Mouse (Mus musculus) forebrain, embryonic 13.5 days (tissue): ENCODE results near the gene Gm17660. TPM values are rescaled to one million over a fixed set of nuclear protein-coding genes. Genes with fewer than 3 reads are reported as not detected.
"Not testable (repeated sequence)": the region's sequence is repeated elsewhere in the genome, so short reads cannot be mapped to it uniquely, and the experiment has no call there.

Source experiments
- ATAC-seq: fragments of 200-750 bp; cut with Nextera tagmentation; 2 replicates; pipeline ENCODE4 v1.8.0; 2017
- H3K27ac ChIP-seq: fragments of 300-500 bp; sonication (generic); 2 replicates; pipeline ENCODE4 v1.5.1; 2015; ENCODE audit warnings: inconsistent platforms, mild to moderate bottlenecking, moderate library complexity
- H3K27me3 ChIP-seq: fragments of 300-500 bp; sonication (generic); 2 replicates; pipeline ENCODE4 v1.6.1; 2015; ENCODE audit warnings: mild to moderate bottlenecking, inconsistent platforms
- H3K36me3 ChIP-seq: fragments of 300-500 bp; sonication (generic); 2 replicates; pipeline ENCODE4 v1.6.1; 2015; ENCODE audit warnings: mild to moderate bottlenecking, inconsistent platforms; ENCODE audit not compliant: poor library complexity, severe bottlenecking
- H3K4me1 ChIP-seq: fragments of 300-500 bp; sonication (generic); 2 replicates; pipeline ENCODE4 v1.6.1; 2015; ENCODE audit warnings: inconsistent platforms
- H3K4me2 ChIP-seq: fragments of 300-500 bp; sonication (generic); 2 replicates; pipeline ENCODE4 v1.6.1; 2015; ENCODE audit warnings: inconsistent platforms, mild to moderate bottlenecking, moderate library complexity
- H3K4me3 ChIP-seq: fragments of 300-500 bp; sonication (generic); 2 replicates; pipeline ENCODE4 v1.5.1; 2015; ENCODE audit warnings: mild to moderate bottlenecking, inconsistent platforms
- H3K9ac ChIP-seq: fragments of 300-500 bp; sonication (generic); 2 replicates; pipeline ENCODE4 v1.6.1; 2015; ENCODE audit warnings: mild to moderate bottlenecking, inconsistent platforms
- H3K9me3 ChIP-seq: fragments of 300-500 bp; sonication (generic); replicated peaks from 2 replicates; pipeline ENCODE4 v1.6.1; 2016; ENCODE audit warnings: inconsistent platforms
- WGBS: fragments of 180-500 bp; shearing (Covaris S2); methylation state at CpG from one replicate; pipeline ENCODE4 v1.1.7; 2015; 5-methylcytosine and 5-hydroxymethylcytosine counted together
- microRNA-seq: library from miRNA; unstranded; fragments of <30 nt; microRNA quantifications from one replicate; pipeline ENCODE4, GENCODE M21; 2016
- polyA plus RNA-seq: library from polyadenylated mRNA; unstranded; fragments of >200 nt; fragmentation: Nextera tagmentation; extraction: Ambion mirVana; gene quantifications from 2 replicates; pipeline ENCODE4 v1.2.1, GENCODE M21; 2015

Gm17660 gene
- polyA plus RNA-seq, 1 experiment from 2014 or later: not detected

- H3K4me1 ChIP-seq: peaks cover 5% of the 10 kb centered on the region; the same call in 1 of the 2 replicates
- H3K4me3 ChIP-seq: no peak overlapping the region
- peaks cover 25% of the 10 kb centered on the region for H3K27me3 ChIP-seq
- no peaks in the 10 kb centered on the region for H3K36me3 ChIP-seq
- H3K27ac ChIP-seq: no peak overlapping the region
- ATAC-seq: no peak
- H3K9ac ChIP-seq: no peak overlapping the region
- WGBS: 48% methylated on average over 17 of the region's 17 CpGs
- no peaks in the 10 kb centered on the region for H3K9me3 ChIP-seq
- no peak overlapping the region for H3K4me2 ChIP-seq
Observed at GRCm38 (mm10) chr5:104025245-104025854, 52.1 kb downstream of the Gm17660 start.

GRCm38 (mm10) chr5:104024762-104025161, 52.6 kb downstream of the Gm17660 start:
- H3K4me1 ChIP-seq: peaks cover 5% of the 10 kb centered on the region; the same call in 1 of the 2 replicates
- H3K4me3 ChIP-seq: no peak overlapping the region
- no peak overlapping the region for H3K4me2 ChIP-seq
- H3K9ac ChIP-seq: no peak overlapping the region
- peaks cover 25% of the 10 kb centered on the region for H3K27me3 ChIP-seq
- WGBS: 67% methylated on average over 11 of the region's 11 CpGs
- ATAC-seq: no peak
- H3K9me3 ChIP-seq: no peaks in the 10 kb centered on the region
- H3K27ac ChIP-seq: no peak overlapping the region
- H3K36me3 ChIP-seq: no peaks in the 10 kb centered on the region

- H3K27ac ChIP-seq, H3K36me3 ChIP-seq, H3K4me1 ChIP-seq, ATAC-seq, H3K4me3 ChIP-seq, H3K9me3 ChIP-seq, H3K9ac ChIP-seq, H3K4me2 ChIP-seq: not testable (repeated sequence)
- H3K27me3 ChIP-seq: peaks cover 25% of the 10 kb centered on the region
- WGBS: 86% methylated on average over 5 of the region's 5 CpGs
Observed at GRCm38 (mm10) chr5:104024193-104024592, 53.2 kb downstream of the Gm17660 start.

DNA sequence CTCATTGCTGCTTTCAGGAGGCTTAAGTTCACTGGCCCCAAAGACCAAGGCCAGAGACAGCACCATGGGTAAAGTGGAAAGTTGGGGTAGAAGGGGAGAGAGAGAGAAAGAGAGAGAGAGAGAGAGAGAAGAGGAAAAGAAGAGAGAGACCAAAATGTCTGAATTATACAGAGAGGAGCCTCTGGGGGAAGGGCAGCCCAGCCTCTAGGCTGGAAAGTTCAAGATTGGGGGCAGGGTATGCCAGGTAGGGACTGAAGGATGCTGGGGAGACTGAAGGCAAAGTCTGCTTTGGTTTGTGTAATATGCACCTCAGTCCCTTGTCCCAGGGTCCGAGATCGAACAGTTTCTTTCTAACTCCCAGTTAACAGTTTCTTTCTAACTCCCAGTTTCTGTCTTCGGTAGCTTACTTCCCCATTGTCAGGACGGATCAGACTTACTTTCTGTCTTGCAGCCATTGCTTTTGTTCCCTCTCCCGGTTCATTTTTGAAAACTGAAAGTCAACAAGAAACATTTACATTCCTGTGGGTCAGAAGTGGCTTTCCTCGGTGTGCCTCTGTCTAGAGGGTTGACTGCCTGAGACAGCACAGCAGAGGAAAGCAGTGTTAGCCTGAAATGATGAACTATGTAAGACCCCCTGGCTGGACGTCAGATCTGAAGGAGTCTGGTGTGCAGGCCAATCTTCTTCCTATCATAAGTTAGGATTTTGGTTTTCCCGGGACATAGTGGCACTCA, 54.0 kb downstream of the Gm17660 start:
- Histone ChIP-seq H3K9ac (no peak overlapping the region), H3K4me3 (no peak overlapping the region), H3K27me3 (peaks cover 25% of the 10 kb centered on the region), H3K9me3 (no peaks in the 10 kb centered on the region), H3K36me3 (no peaks in the 10 kb centered on the region), H3K27ac (no peak overlapping the region), H3K4me1 (peaks cover 5% of the 10 kb centered on the region; the same call in 1 of the 2 replicates), H3K4me2 (no peak overlapping the region)
- no peak for ATAC-seq
- 74% methylated on average over 8 of the region's 8 CpGs for WGBS

DNA sequence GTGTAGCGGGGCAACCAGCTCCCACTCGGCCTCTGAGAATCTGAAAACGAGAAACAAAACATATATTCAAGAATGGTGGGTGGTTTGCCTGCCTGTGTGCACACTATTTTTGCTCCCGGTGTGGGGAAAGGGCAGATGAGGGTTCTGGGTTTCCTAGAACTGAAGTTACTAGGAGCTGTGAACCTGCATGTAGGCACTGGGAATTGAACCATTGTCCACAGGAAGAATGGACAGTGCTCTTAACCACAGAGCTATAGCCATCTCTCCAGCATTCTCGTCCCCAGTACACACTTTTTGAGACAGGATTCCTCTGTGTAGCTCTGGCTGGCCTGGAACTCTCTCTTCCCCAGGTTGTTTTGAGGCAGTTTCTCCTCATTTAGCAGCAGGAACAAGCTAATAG, 54.9 kb downstream of the Gm17660 start:
- no peak overlapping the region for H3K27ac ChIP-seq
- no peak for ATAC-seq
- no peak overlapping the region for H3K9ac ChIP-seq
- no peak overlapping the region for H3K4me3 ChIP-seq
- H3K4me2 ChIP-seq: peak overlapping the region; percentile 81
- no peaks in the 10 kb centered on the region for H3K36me3 ChIP-seq
- H3K9me3 ChIP-seq: no peaks in the 10 kb centered on the region
- peaks cover 5% of the 10 kb centered on the region; the same call in 1 of the 2 replicates for H3K4me1 ChIP-seq
- 42% methylated on average over 5 of the region's 5 CpGs for WGBS
- H3K27me3 ChIP-seq: peaks cover 25% of the 10 kb centered on the region

DNA sequence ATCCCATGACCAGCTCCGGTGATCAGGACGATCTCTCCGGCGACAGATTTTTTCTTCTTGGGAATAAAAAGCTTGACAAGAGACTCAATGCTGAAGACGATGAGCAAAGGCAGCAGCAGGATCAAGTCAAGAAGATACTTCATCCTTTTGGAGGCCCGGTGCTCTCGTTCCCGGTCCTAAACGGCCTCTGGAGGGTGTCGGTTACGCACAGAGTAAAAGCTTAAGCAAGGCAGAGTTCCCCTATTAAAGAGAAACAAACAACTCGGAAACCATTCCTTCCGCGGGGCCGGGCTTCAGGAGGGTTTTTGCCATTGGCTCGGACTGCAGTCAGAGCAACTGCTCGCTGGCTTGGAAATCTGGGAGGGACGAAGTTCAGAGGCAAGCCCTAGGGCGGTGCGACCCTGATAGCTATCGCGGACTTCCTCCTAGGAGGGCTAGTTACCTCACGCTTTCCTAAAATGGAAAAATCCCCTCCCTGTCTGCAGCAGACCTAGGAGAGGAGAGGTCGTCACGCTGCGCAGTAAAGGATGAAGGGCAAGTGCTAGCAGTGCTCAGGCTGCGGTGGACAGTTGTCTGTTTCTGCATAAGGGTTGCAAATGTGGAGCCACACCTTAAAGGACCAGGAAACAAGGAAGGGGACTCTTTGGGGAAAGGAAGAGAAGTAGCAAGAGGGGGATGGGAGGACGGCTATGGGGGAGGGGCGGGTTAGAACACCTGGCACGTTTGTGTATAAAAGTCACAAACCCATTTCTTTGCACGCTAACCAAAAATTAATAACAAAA, 55.6 kb downstream of the Gm17660 start, which contains the start of gene Hsd17b11:
TSS of gene Hsd17b11 (minus strand) at position 323 of the 782 bp plus-strand sequence.
- peak within 1 kb of the TSS; percentile 81 for H3K4me2 ChIP-seq
- H3K27ac ChIP-seq: no peak within 1 kb of the TSS
- peaks cover 25% of the 10 kb centered on the region for H3K27me3 ChIP-seq
- H3K36me3 ChIP-seq: no peaks in the 10 kb centered on the region
- peak within 1 kb of the TSS; percentile 51 for H3K4me3 ChIP-seq
- peak; percentile 76 for ATAC-seq
- no peaks in the 10 kb centered on the region for H3K9me3 ChIP-seq
- H3K9ac ChIP-seq: peak within 1 kb of the TSS; percentile 66
- peaks cover 5% of the 10 kb centered on the region; the same call in 1 of the 2 replicates for H3K4me1 ChIP-seq
- 1% methylated on average over 31 of the region's 31 CpGs for WGBS

Small RNAs within 50 kb of the gene (microRNA-seq; reads per million reads assigned to microRNA genes)
- gene Mir5619: 2.4 reads per million

Other genes starting within 250 kb of the Gm17660 start
- gene Klhl8, start 166.3 kb downstream of the Gm17660 start, polyA plus RNA-seq: 25.3 and 26.4 TPM in 2 replicates
- gene Hsd17b13, start 100.2 kb downstream of the Gm17660 start, polyA plus RNA-seq: not detected in 2 replicates
- 0.77 and 1.1 TPM in 2 replicates for gene Hsd17b11, start 55.7 kb downstream of the Gm17660 start, polyA plus RNA-seq
- 50.9 and 53.3 TPM in 2 replicates for gene Nudt9, start 31.3 kb downstream of the Gm17660 start, polyA plus RNA-seq
- 34.7 and 41.3 TPM in 2 replicates for gene Sparcl1, start 36.1 kb upstream of the Gm17660 start, polyA plus RNA-seq
- not detected in 2 replicates for gene Dspp, start 93.1 kb upstream of the Gm17660 start, polyA plus RNA-seq
- 0.66 and 1.1 TPM in 2 replicates for gene Dmp1, start 125.0 kb upstream of the Gm17660 start, polyA plus RNA-seq
- 0.28 TPM in 2 replicates for gene Ibsp, start 221.6 kb upstream of the Gm17660 start, polyA plus RNA-seq
- not detected in 2 replicates for gene Mepe, start 247.7 kb upstream of the Gm17660 start, polyA plus RNA-seq